Mouse (Mus musculus): ENCODE measurements around the gene Usp4.

Gene Usp4

GRCm38 (mm10) chr9:108341801-108342200 lies 5.9 kb upstream of the Usp4 start:
- in situ Hi-C loops (cut with MboI; ENCODE audit: low sequenced_read_pairs) = no loop called here

GRCm38 (mm10) chr9:108342301-108342831 lies 5.3 kb upstream of the Usp4 start:
- in situ Hi-C loops (cut with MboI; ENCODE audit: low sequenced_read_pairs) = no loop called here

GRCm38 (mm10) chr9:108343331-108343730 lies 4.3 kb upstream of the Usp4 start:
- in situ Hi-C loops (cut with MboI; ENCODE audit: low sequenced_read_pairs) = no loop called here

- in situ Hi-C loops (cut with MboI; ENCODE audit: low sequenced_read_pairs) = no loop called here
Observed at GRCm38 (mm10) chr9:108343835-108344234, 3.8 kb upstream of the Usp4 start.

- in situ Hi-C loops (cut with MboI; ENCODE audit: low sequenced_read_pairs) = no loop called here
Observed at GRCm38 (mm10) chr9:108344471-108344870, 3.2 kb upstream of the Usp4 start.

GRCm38 (mm10) chr9:108347024-108347423 lies 629 bp upstream of the Usp4 start:
- in situ Hi-C loops (cut with MboI; ENCODE audit: low sequenced_read_pairs) = no loop called here

- in situ Hi-C loops (cut with MboI; ENCODE audit: low sequenced_read_pairs) = no loop called here
Observed at GRCm38 (mm10) chr9:108348290-108348680, 632 bp downstream of the Usp4 start.

- in situ Hi-C loops (cut with MboI; ENCODE audit: low sequenced_read_pairs) = no loop called here
Observed at GRCm38 (mm10) chr9:108349727-108350126, 2.1 kb downstream of the Usp4 start.

GRCm38 (mm10) chr9:108378234-108378633 lies 30.6 kb downstream of the Usp4 start:
- in situ Hi-C loops (cut with MboI; ENCODE audit: low sequenced_read_pairs) = no loop called here

GRCm38 (mm10) chr9:108378736-108379135 lies 31.1 kb downstream of the Usp4 start:
- in situ Hi-C loops (cut with MboI; ENCODE audit: low sequenced_read_pairs) = no loop called here

- in situ Hi-C loops (cut with MboI; ENCODE audit: low sequenced_read_pairs) = no loop called here
Observed at GRCm38 (mm10) chr9:108379294-108379693, 31.6 kb downstream of the Usp4 start.

GRCm38 (mm10) chr9:108381382-108381781 lies 33.7 kb downstream of the Usp4 start:
- in situ Hi-C loops (cut with MboI; ENCODE audit: low sequenced_read_pairs) = no loop called here

- in situ Hi-C loops (cut with MboI; ENCODE audit: low sequenced_read_pairs) = no loop called here
Observed at GRCm38 (mm10) chr9:108385006-108385405, 37.4 kb downstream of the Usp4 start.

GRCm38 (mm10) chr9:108386816-108387215 lies 39.2 kb downstream of the Usp4 start:
- in situ Hi-C loops (cut with MboI; ENCODE audit: low sequenced_read_pairs) = no loop called here

- in situ Hi-C loops (cut with MboI; ENCODE audit: low sequenced_read_pairs) = no loop called here
Observed at GRCm38 (mm10) chr9:108388601-108389000, 40.9 kb downstream of the Usp4 start.

- in situ Hi-C loops (cut with MboI; ENCODE audit: low sequenced_read_pairs) = no loop called here
Observed at GRCm38 (mm10) chr9:108389220-108389619, 41.6 kb downstream of the Usp4 start.

- in situ Hi-C loops (cut with MboI; ENCODE audit: low sequenced_read_pairs) = no loop called here
Observed at GRCm38 (mm10) chr9:108392676-108393075, 45.0 kb downstream of the Usp4 start, which contains the start of gene 1700102P08Rik. TSS of gene 1700102P08Rik (plus strand) at chr9:108392805.

GRCm38 (mm10) chr9:108394191-108394590 lies 46.5 kb downstream of the Usp4 start:
- in situ Hi-C loops (cut with MboI; ENCODE audit: low sequenced_read_pairs) = no loop called here

- in situ Hi-C loops (cut with MboI; ENCODE audit: low sequenced_read_pairs) = no loop called here
Observed at GRCm38 (mm10) chr9:108395427-108395826, 47.8 kb downstream of the Usp4 start.

- in situ Hi-C loops (cut with MboI; ENCODE audit: low sequenced_read_pairs) = no loop called here
Observed at GRCm38 (mm10) chr9:108398324-108398723, 50.7 kb downstream of the Usp4 start.

GRCm38 (mm10) chr9:108401186-108401960 lies 53.7 kb downstream of the Usp4 start:
- in situ Hi-C loops (cut with MboI; ENCODE audit: low sequenced_read_pairs) = no loop called here

- in situ Hi-C loops (cut with MboI; ENCODE audit: low sequenced_read_pairs) = no loop called here
Observed at GRCm38 (mm10) chr9:108403081-108403480, 55.4 kb downstream of the Usp4 start.

- in situ Hi-C loops (cut with MboI; ENCODE audit: low sequenced_read_pairs) = no loop called here
Observed at GRCm38 (mm10) chr9:108404451-108404850, 56.8 kb downstream of the Usp4 start.
